Mouse (Mus musculus): ENCODE measurements at regions not wholly inside any gene's neighbourhood (a gene's known extent, or its start where the extent isn't known, plus 50 kb on each side); places are given as distances from the start of the nearest gene placed in this dataset.

- H3K4me2 ChIP-seq = no peak overlapping the region
- no peaks in the 10 kb centered on the region for H3K9me3 ChIP-seq (replicated peaks)
- H3K9ac ChIP-seq = no peak overlapping the region
- H3K36me3 ChIP-seq (ENCODE audit: poor library complexity, severe bottlenecking) = no peaks in the 10 kb centered on the region
- WGBS = 83% methylated on average over 3 of the region's 3 CpGs
- no peaks in the 10 kb centered on the region for H3K27me3 ChIP-seq
- H3K27ac ChIP-seq = no peak overlapping the region
- no peaks in the 10 kb centered on the region for H3K4me1 ChIP-seq
- H3K4me3 ChIP-seq = no peak overlapping the region
- no peak for ATAC-seq
These were observed 56.2 kb upstream of the Fmr1 start for GRCm38 (mm10) chrX:68622141-68622540.

Measured in forebrain, embryonic 13.5 days (tissue).